Mouse (Mus musculus) heart, postnatal 14 days (tissue): Measurements from ENCODE around the gene Iqschfp. TPM values are rescaled to one million over a fixed set of nuclear protein-coding genes. Genes with fewer than 3 reads are reported as not detected.

Source experiments
- DNase-seq, 2 experiments: peaks; one replicate each; pipeline ENCODE4 v3.0.0; 2021 to 2022
- intact Hi-C: fragments of 180-260 bp; cut with DNase I; formaldehyde crosslinking; loops from one replicate; pipeline ENCODE4 v1.15.1; 2025
- total RNA-seq, 2 experiments: library from RNA; stranded (reverse); gene quantifications; 2 replicates each; pipeline ENCODE4 v1.2.3; 2021

Iqschfp gene
- total RNA-seq, 2 experiments from 2014 or later: not detected

GRCm38 (mm10) chr3:68296752-68297151 lies 404.7 kb downstream of the Iqschfp start:
- intact Hi-C loops: no loop called here
- DNase-seq: no peak

DNA sequence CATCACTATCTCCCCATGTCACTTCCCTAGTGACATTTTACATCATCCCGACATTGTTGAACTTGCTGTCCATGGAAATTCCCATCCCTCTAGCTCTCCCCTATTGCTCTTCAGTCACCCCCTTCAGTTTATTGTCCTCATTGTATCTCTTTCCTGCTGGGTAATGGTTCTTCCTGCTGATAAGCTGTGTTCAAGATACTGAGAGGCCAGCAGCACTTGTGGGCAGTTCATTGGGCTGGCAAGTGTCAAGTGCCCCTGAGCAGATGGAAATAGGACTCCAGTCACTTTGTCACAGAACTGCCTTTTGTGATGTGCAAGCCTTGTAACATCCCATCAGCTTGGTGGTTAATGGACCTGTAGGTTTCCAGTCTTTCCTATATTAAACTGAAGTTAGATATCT lies 413.6 kb downstream of the Iqschfp start:
- intact Hi-C loops: no loop called here
- DNase-seq: no peak

DNA sequence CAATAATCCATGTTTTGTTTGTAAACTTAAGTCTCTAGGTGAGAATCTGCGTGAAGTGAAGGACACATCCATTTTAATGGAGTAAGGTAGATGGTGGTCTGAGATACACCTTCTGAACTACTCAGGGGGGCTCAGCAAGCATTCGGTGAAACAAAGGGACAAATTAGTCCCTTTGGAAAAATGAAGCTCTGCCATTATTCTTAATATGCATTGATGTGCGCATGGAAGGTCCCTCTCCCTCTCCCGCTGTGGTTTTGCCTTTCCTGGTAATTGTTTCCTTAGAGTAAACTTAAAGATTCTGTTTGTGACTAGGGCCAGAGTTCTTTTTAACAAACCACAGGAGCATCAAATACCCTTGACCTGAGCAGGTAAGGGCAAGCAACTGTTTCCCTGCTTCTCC lies 414.7 kb downstream of the Iqschfp start:
- intact Hi-C loops: no loop called here
- DNase-seq: no peak

DNA sequence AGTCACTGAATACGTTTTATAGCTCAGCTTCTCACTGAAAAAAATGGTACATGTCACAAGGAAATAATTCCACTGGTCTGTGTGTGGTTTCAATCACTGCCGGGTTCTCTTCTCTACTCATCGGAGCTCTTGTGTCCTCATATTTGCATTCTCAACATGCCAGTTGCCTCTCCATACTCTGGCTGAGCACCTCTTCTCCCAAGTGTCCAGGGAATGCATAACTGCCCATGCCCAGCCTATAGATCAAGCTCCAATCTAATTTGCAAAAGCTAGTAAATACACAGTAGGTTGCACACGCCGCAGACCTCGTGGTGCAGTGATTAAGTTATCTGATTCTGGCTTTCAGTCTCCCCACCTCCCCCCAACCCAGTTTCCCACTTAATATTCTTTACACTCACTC lies 433.5 kb downstream of the Iqschfp start:
- intact Hi-C loops: no loop called here
- DNase-seq: no peak

DNA sequence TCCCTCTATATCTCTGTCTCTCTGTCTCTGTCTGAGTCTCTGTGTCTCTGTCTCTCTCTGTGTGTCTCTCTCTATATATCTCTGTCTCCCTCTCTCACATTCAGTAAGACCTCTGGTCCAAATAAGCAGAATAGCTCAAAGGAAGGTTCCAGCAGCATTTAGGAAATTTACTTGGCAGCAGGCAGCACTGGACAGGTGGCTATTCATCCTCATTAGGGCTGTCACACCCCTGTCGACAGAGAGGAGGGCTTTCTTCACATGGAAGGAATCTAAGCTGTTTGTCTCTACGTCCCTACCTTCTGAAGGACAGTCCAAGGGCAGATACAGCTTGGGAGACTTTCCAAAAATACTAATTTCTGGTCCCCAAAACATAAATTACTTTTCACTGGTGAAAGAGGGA lies 440.5 kb downstream of the Iqschfp start:
- no peak for DNase-seq
- intact Hi-C loops: no loop called here

GRCm38 (mm10) chr3:68335501-68335900 lies 443.5 kb downstream of the Iqschfp start:
- DNase-seq: no peak
- intact Hi-C loops: no loop called here

DNA sequence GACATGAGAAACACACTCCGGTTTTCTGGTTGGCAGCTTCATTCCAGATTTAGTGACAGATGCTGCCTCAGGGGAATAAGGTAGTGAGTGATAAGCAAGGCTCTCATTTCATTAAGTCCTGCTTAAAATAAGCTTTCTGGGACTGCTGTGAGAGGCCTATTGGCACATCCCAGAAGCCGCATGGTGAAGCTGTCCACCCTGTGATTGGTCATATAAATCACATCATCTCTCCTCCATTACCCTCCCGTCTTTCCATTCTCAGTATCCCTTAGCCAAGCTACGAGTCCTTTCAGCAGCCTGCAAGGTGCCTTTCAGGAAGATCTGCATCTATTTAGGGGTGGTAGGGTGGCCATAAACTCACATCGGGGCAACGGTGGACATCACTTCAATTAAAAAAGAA lies 458.6 kb downstream of the Iqschfp start:
- no peak for DNase-seq
- intact Hi-C loops: no loop called here

GRCm38 (mm10) chr3:68351461-68351860 lies 459.4 kb downstream of the Iqschfp start:
- no peak for DNase-seq

GRCm38 (mm10) chr3:68352961-68353360 lies 460.9 kb downstream of the Iqschfp start:
- intact Hi-C loops: no loop called here
- DNase-seq: no peak

More at GRCm38 (mm10) chr3:68351461-68351860, 459.4 kb downstream of the Iqschfp start:
- intact Hi-C loops: no loop called here

- intact Hi-C loops: no loop called here
- no peak for DNase-seq
These were observed 461.5 kb downstream of the Iqschfp start for GRCm38 (mm10) chr3:68353492-68353891.

DNA sequence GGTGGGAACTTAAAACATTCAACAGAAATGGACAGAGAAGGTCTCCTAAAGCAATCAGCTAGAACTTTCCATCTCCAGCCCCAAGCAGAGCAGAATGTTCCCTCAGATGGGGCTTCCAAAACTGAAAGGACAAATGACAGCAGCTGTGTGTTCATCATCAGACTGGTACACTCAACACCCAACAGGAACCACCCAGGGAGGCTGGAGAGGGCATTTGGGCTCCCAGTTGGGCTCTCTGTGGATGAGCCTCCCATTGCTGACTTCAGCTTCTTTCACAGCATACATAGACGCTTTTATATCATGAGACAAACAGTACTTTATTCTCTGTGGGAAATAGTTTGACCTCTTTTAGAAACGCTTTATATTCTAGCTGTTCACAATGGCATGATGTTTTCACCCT lies 464.5 kb downstream of the Iqschfp start:
- no peak for DNase-seq
- intact Hi-C loops: no loop called here

DNA sequence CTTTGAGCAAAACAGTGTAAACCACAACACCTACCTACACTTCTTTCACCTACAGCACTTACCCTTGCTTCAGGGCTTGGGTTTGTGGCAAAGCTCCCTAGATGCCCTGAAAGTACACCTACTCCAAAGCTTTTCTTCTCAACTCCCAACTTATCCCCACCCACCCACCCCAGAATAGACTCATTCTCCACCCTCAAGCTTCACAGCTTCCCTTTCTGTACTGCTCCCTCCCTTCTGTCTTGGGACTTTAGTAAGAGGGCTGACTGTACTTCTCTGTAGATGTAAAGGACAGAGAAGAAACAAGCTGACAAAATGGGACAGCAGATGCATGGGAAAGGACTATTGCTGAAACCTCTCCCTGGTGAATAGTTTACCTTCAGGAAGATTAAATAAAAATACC lies 476.0 kb downstream of the Iqschfp start:
- DNase-seq: no peak
- intact Hi-C loops: no loop called here

- intact Hi-C loops: loop anchor here (10.0 kb wide), 1 partner anchor 172 kb away; no protein-coding TSS in a partner anchor
- DNase-seq: no peak
These were observed 480.9 kb downstream of the Iqschfp start for GRCm38 (mm10) chr3:68372925-68373324.

DNA sequence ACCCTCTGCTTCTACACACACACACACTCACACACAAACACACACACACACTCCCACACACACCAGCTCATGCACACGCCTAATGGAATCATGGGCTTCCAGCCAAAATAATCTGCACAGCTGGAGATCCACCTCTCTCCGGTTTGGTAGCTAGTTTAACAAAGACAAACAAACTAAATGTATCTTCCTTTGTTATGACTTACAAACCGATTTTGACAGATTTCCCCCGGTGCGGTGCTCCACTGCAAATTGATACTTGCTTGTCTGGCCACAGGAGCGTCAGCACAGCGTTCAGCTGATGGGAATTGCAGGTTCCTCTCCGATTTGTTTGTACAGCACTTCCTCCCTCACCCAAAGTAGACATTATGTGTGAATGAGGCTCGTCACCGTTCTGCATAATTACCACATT lies 483.1 kb downstream of the Iqschfp start:
- DNase-seq: peak in 1 of 2 experiments; percentile 6
- intact Hi-C loops: loop anchor here (10.0 kb wide), 1 partner anchor 170 kb away; no protein-coding TSS in a partner anchor

DNA sequence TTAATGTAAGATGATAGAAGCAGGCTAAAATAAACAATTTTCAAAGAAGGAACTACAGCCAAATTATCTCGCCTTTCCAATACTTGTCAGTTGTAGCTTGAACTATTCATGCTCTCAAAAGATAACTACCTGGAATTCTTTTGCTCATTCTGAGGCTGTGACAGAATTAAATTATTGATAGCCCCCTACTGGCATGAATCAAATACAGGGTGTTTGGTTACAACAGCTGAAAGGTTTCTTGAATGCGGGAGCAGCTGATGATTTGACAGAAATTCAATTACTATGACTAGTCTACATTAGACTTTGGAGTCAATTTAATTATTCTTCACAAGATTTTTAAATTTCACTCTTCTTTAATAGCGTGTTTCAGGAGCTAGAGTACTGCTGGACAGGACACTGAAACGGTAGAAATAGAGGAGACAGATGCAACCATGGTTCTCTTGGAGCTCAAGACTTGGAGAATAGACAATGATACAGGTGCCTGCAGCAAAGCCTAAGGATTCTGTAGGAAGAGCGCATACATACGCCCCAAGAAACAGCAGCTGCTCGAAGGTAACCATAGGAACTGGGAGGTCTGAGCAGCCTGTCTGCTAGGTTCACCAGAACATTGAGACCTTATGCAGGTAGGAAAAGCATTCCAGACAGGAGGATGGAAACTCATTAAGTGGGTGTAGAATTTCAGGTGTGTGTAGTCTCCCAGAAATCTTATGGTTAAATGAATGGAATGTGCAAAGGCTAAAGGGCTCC lies 485.6 kb downstream of the Iqschfp start:
- intact Hi-C loops: loop anchor here (10.0 kb wide), 1 partner anchor 167 kb away; no protein-coding TSS in a partner anchor
- no peak for DNase-seq

- no peak for DNase-seq
- intact Hi-C loops: loop anchor here (10.0 kb wide), 1 partner anchor 166 kb away; no protein-coding TSS in a partner anchor
These were observed 486.8 kb downstream of the Iqschfp start for GRCm38 (mm10) chr3:68378799-68379198.

DNA sequence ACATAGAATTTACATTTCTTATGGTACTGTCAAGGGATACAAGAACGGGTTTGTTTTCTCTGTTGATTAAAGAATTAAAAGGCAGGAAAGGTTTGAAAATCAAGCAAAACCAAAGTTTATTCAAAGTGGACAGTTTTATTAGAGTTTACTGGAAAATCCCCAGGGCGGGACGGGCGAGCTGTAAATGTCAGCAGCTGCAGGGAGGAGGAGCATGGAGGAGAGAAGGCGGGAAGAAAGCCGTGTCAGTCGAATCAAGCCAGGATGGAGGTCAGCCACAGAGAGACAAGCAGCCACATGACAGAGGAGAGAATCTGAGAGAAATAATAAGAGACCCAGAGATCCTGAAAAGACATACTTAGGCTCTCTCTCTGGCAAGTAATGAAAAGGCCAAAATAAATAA lies 487.2 kb downstream of the Iqschfp start:
- intact Hi-C loops: loop anchor here (10.0 kb wide), 1 partner anchor 166 kb away; no protein-coding TSS in a partner anchor
- DNase-seq: no peak

- intact Hi-C loops: no loop called here
- DNase-seq: no peak
These were observed 491.6 kb downstream of the Iqschfp start for GRCm38 (mm10) chr3:68383672-68384071.

DNA sequence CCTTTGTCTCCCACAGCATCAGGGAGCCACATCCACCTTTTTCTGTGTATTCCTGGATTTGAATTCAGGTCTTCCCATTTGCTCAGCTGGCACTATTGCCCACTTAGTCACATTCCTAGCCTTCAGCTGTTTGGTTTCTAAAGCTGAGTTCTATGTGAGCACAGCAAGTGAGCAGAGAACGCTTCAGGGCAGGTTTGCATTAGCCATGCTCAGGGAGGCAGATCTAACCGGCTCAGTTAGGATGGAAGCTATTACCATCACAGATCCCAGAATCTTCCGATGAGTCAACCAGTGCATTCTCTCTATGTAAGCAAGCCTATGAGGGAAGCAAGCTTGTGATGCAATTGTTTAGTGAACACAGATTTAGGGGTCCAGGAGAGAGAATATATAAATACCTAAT lies 493.5 kb downstream of the Iqschfp start:
- DNase-seq: no peak
- intact Hi-C loops: no loop called here

DNA sequence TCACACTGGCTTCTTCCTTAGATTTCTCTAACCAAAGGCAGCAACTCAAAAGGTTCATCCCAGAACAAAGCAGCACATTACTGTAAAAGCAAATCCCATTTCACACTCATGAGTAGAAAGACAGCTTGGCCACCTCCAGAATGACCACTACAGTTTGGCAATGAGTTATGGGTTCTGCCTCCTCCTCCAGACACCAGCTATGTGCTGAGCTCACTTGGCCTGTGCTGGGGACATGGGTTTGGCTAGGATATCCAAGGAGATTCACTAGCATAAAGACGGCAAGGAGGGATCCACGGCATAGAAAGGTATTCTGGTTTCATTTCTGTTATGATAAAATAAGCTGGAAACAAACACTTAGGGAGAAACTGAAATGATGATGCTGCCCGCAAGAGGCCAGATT lies 496.0 kb downstream of the Iqschfp start:
- intact Hi-C loops: no loop called here
- DNase-seq: no peak

DNA sequence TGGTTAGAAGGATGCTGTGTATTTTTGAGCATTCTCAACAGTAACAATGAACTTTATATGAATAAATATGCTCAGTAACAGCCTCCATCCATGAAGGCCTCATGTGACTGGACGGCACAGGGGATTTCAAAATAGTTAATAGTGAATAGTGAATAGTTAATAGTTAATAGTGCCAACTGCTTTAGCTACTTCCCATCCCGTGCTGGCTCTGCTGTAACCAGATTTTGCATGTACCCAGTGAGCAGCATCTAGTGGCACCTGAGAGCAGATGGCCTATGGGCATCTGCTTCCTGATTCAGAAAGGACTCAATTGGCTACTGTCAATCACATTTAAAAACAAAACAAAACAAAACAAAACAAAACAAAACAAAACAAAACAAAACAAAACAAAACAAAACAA lies 501.5 kb downstream of the Iqschfp start:
- intact Hi-C loops: no loop called here
- DNase-seq: no peak

- no peak for DNase-seq
- intact Hi-C loops: no loop called here
These were observed 506.7 kb downstream of the Iqschfp start for GRCm38 (mm10) chr3:68398691-68399090.
